Mouse (Mus musculus) liver, adult 2 months (tissue): ENCODE results near the gene F3.

Experiments
- CTCF ChIP-seq: fragments of 200-500 bp; IDR thresholded peaks from 2 replicates; pipeline ENCODE4 v1.5.1; 2011; ENCODE audit warnings: low read depth, low read length, control low read depth
- POLR2A ChIP-seq: fragments of 200-500 bp; IDR thresholded peaks from 2 replicates; pipeline ENCODE4 v1.6.1; 2011; ENCODE audit warnings: low read length, control low read depth; ENCODE audit not compliant: insufficient read depth; ENCODE audit errors: extremely low read depth

DNA sequence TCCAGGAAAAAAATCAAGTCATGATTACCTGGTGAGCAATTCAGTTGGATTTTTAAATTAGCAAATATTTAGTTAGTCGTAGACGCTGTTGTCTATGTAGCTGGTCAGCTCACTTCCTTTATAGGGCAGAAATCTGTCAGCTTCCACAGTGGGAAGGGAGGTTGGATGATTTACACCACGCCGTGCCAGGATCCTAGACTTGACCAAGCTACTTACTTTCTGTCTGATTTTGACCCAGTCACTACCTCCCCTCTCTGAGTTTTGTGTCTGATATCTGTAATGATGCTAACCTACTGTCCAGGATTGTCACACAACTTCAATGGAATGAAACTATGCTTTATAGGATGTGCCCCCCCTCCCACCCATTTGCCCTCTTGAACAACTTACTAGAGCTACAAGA, 23.5 kb upstream of the F3 start:
- no peak for TF ChIP-seq POLR2A
- no peak for TF ChIP-seq CTCF
